Mouse (Mus musculus): ENCODE data around the gene Sgsm1. TPM values are rescaled to one million over a fixed set of nuclear protein-coding genes. Genes with fewer than 3 reads are reported as not detected.

Gene Sgsm1
- total RNA-seq, 4 experiments from 2014 or later, result 84.7 to 123 (median 111) TPM

DNA sequence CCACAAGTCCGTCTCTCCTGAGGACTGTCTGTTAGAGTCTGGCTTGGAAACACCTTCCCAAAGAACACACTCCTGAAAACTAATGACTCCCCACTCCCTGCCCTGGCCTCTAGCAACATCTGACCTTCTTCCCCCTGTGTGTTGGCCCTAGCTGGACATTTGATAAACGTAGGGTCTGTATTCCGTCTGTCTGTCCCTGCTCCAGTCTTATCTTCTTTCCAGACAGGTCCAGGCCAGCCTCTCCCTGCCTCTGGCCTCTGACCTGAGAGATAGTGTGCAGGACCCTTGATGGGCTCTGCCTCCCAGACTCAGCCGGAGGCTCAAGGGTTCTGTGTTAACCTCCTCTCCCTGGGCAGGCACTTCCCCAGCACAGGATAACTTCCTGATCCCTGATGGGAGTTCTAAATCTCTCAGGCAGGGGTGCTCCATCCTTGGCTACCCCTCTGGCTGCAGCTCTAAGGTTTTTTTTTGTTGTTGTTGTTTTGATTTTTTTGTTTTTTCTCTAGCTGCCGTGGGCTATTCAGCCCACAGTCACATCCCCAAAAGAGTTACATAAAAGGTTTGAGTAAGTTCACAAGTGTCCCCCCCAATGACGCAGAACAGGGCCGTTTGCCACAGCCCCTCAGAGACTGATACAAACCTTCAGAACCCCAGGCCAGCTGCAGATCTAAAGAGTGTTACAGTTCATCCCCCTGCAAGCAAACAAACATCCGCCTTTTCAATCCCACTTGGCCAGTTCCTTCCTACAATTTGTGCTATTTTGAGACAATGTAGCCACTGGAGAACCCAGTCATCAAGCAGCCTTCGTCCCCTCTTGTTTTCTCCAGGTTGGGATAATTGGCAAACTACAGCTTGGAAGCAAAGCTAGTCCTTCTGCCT is 113.4 kb downstream of the Sgsm1 start:
- no peak for DNase-seq (ENCODE audit: low spot score in 2 of 2)

GRCm38 (mm10) chr5:113195907-113196306 is 114.7 kb downstream of the Sgsm1 start:
- peak in 1 of 2 experiments; percentile 62 for DNase-seq (ENCODE audit: low spot score in 2 of 2)

DNA sequence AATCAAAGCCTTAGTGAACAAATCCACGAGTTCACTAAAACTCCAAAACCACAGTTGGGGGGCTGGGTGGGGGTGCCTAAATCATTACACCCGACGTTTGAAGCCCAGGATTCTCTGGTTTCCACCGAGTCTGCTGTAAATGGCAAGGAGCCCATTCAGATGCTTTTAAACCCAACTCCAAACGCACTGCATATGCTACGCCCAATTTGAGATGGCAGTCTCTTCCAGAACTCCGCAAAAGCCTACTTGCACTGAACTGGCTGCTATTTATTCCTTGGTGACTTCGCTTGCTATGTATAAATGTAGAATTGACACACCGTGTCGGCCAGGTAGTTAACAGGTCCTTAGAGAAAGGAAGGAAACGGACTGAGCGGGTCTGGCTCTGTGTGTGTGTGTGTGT is 115.1 kb downstream of the Sgsm1 start:
- DNase-seq (ENCODE audit: low spot score in 2 of 2), result no peak

GRCm38 (mm10) chr5:113193762-113194161 is 116.8 kb downstream of the Sgsm1 start:
- no peak for DNase-seq (ENCODE audit: low spot score in 2 of 2)

Small RNA genes within 50 kb of the gene (microRNA-seq; reads per million reads assigned to microRNA genes)
- gene Mir7229 (0 reads per million in 2 experiments), gene Mir7230 (0 reads per million in 2 experiments)

Other genes with a start within 250 kb of the Sgsm1 start
- not detected for gene Crybb2, start 240.7 kb downstream of the Sgsm1 start, total RNA-seq (2022)
- 1 to 10 TPM in 1 of 4 experiments, under 1 TPM in 1, not detected in 2; 0.53 to 2.6 TPM for gene Crybb3, start 229.2 kb downstream of the Sgsm1 start, total RNA-seq (2022)
- gene 2900026A02Rik, start 89.5 kb downstream of the Sgsm1 start, total RNA-seq (2022), result 10 to 100 TPM; 33.9 to 38.7 (median 35.5) TPM
- not detected for gene Tmem211, start 83.9 kb downstream of the Sgsm1 start, total RNA-seq (2022)
- not detected for gene Aym1, start 46.5 kb upstream of the Sgsm1 start, total RNA-seq (2022)
- 10 to 100 TPM; 53.3 to 55.9 (median 53.6) TPM for gene Wscd2, start 179.5 kb upstream of the Sgsm1 start, total RNA-seq (2022)

Measured in left cerebral cortex, adult 8-10 months (tissue).